Mouse (Mus musculus) stomach, embryonic 15.5 days (tissue): ENCODE results near the gene Tspan3. TPM values are rescaled to one million over a fixed set of nuclear protein-coding genes. Genes with fewer than 3 reads are reported as not detected.

Source experiments
- polyA plus RNA-seq: library from polyadenylated mRNA; unstranded; fragments of >200 nt; fragmentation: Nextera tagmentation; extraction: Ambion mirVana; gene quantifications from 2 replicates; pipeline ENCODE4 v1.2.1, GENCODE M21; 2015

Tspan3 gene
- polyA plus RNA-seq, 1 experiment from 2014 or later = 422 TPM

Other genes with a start within 250 kb of the Tspan3 start
- gene Scaper, start 227.4 kb downstream of the Tspan3 start, polyA plus RNA-seq = 9.6 and 10.1 TPM in 2 replicates
- gene 4930563M21Rik, start 154.9 kb downstream of the Tspan3 start, polyA plus RNA-seq = not detected in 2 replicates
- gene Rcn2, start 123.6 kb downstream of the Tspan3 start, polyA plus RNA-seq = 187 and 192 TPM in 2 replicates
- gene Pstpip1, start 75.5 kb downstream of the Tspan3 start, polyA plus RNA-seq = 2.2 and 2.4 TPM in 2 replicates